Mouse (Mus musculus) thymus, postnatal 4 days (tissue): ENCODE measurements around the gene Fcer2a.

ENCODE experiments used
- DNase-seq: peaks from one replicate; pipeline ENCODE4 v3.0.0; 2021

Fcer2a gene

DNA sequence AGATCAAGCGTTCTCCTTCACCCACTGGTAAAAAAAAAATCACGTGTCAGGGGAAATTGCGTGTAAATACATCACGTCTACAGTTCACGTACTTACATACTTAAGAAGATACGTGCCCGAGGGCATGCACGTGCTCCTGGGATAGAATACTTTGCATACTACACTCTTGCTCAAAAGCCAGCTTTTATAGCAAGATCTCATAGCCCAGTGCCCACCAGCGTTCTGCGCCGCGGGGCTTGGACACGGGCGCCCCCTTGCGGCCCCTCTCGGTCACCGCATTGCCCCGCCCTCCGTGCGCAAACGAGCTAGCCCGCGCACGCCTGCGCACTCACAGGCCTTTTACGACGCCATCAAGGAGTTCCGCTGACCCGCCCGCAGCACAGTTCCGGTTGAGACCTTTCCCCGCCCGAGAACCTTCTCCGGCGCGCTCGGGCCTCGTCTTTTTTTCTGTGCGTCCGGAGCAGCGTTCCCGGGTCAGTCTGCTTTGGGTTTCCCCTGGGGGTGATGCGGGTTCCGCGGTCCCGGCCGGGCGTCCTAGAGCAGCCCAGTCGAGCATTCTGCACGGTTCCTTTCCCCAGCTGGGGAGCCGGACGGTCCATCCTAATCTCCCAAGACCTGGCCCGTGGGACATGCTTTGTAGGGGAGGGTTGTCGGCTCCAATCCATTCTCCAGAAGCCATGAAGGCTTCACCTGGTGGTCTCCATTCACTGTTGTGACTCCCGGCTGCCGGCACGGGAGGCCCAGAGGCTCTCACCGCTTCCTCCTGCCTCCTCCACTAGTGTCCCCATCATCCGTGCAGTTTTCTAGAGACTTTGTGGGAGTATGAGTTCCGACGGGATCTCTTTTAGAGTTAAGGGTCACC is 17.6 kb downstream of the Fcer2a start, which contains the start of gene Trappc5:
Gene Trappc5 (plus strand): TSS at position 169 of the 862 bp plus-strand sequence.
- peak; percentile 96 for DNase-seq

DNA sequence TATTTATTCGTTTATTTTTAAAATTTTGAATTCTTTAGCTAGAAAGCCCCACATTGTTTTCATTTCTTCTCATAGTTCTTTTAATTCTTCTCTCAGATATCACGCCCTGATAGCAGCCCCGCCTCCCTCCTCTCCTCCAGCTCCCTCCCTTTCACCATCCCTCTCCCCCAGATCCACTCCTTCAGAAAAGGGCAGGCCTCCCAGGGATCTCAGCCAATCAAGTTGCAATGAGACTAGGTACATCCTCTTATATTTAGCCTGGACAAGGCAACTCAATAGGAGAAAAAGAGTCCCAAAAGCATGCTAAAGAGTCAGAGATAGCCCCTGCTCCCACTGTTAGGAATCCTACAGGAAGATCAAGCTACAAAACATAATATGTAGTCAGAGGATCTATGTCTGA is 19.3 kb downstream of the Fcer2a start:
- DNase-seq = no peak

DNA sequence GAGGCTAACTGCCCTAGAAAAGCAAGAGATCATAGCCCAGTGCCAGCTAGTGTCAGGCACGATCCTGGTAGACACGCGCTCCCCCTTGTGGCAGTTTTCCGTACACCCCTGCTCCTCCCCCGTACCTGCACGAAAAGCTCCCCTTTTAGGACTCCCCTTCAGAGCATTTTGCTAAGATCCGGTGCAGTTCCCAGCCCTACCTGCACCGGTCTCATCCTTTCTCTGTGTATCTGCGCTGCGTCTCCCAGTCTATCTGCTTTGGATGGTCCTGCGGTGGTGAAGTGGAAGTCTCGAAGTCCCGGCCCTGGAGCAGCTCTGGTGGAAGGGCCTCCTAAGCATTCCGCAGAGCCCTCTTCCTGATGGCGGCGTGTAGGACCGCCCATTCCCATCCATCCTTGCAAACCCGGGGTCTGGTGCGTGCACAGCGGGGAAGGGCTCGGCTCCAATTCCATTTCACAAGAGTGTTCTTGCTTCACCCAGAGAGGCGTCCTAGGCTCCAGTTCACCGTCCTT is 21.9 kb downstream of the Fcer2a start, which contains the start of gene Fcor:
Gene Fcor (minus strand): TSS at position 383 of the 512 bp plus-strand sequence.
- DNase-seq = peak; percentile 96

DNA sequence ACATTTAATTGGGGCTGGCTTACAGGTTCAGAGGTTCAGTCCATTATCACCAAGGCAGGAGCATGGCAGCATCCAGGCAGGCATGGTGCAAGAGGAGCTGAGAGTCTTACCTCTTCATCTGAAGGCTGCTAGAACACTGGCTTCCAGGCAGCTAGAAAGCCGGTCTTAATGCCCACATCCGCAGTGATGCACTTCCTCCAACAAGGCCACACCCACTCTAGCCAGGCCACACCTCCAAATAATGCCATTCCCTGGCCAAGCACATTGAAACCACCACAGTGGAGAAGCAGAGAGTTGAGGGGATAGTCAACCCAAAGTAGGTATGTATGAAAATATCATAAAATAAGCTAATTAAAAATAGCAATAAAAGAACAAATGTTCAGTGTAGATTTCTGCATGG is 23.6 kb downstream of the Fcer2a start:
- DNase-seq = no peak

DNA sequence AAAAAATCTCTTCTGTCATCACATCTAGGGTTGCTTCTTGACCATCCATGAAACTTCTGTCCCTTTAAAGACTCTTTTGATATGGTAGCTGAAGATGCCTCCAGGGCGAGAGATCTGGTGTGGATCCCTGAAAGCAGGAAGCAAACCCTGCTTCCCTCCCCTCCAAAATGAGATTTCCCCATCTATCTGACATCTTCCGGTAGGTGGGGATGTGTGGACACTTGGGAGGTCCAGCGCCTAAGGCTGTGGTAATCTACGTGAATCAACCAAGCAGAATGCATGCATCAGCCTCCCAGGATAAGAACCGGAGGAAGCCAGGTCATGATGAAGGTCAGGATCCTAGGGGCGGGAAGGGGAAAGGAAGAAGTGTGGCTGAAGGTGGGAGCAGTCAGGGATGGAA is 28.5 kb downstream of the Fcer2a start, which contains the start of gene Mcemp1:
Gene Mcemp1 (plus strand): TSS at position 248 of the 400 bp plus-strand sequence.
- DNase-seq = no peak

DNA sequence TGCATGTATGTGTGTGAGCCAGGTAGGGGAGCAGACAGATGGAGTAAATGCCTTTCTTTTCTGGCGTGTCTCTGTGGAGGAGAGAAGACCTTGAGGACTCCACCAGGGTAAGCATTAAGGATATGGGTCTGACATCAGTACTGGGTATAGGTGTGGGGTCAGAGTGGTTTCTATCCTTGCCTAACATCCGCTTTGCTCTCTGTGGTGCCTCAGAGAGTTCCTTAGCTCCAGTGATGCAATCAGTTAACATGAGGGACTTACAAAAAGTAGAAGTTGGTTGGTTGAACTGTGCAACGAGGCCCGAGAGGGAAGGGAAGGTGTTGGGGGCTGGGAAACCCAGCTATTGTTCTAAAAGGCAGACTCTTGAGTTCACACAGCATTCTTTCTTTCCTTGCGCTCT is 29.6 kb downstream of the Fcer2a start:
- DNase-seq = no peak

DNA sequence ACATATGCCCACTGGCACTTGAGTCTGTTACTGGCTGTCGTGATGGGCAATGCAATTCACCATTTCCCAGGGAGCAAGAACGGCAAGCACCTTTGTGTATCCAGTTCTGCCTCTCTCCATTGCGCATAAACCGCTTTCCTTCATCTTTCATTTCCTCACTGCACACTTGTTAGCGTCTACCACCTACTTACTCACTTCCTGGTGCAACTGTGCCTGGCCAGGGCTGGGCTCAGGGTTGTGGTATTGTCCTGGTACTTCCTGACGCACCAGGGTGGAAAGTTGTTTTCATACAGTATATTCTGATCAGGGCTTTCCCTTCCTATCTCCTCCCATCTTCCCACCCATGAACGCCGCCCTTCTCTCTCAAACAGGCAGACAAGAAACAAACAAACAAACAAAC is 33.1 kb downstream of the Fcer2a start:
- no peak for DNase-seq

DNA sequence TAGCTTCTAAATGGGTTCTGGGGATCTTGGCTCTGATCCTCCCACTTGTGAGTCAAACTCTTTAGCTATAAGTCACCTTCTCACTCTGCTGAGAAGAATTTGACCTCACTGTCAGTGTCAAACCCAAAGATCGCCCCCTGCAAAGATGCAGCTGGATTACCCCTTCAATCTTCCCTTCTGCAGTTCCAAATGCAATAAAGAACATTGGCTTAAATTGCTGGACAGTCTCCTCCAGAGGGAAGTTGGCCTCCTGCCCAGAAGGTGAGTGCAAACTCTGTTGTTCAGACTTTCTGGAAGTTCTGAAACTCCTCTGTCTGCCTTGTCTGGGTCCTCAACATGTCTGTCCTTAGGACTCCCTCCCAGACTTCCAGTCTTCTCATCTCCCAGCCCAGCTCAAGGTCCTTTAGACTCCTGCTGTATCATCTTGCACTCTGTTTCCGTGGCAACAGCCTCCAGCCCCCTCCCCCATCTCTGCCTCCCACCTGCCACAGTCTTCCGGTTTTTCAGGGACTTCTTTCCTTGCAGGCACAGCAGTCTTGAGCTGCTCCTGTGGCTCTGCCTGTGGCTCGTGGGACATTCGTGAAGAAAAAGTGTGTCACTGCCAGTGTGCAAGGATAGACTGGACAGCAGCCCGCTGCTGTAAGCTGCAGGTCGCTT is 37.1 kb downstream of the Fcer2a start:
- no peak for DNase-seq

DNA sequence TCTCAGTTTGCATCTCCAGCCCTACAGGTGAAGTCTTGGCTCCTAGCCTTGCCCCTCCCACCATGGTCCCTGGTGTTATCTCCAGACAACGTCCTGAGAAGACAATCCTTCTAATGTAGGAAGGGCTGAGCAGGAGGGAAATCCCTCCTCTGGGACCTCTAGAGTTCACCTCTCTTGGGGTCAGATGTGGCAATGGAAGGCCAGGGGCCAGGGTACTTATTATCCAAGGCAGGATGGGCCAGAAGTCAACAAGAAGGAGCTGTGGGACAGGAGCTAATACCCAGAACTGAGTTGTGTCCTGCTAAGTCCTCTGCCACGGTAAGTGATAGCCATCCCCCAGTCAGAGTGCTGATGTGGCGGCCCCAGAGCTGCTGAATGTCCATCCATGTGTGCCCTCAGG is 38.4 kb downstream of the Fcer2a start, which contains the start of gene Retn:
Gene Retn (plus strand): TSS at position 245 of the 400 bp plus-strand sequence.
- no peak for DNase-seq

DNA sequence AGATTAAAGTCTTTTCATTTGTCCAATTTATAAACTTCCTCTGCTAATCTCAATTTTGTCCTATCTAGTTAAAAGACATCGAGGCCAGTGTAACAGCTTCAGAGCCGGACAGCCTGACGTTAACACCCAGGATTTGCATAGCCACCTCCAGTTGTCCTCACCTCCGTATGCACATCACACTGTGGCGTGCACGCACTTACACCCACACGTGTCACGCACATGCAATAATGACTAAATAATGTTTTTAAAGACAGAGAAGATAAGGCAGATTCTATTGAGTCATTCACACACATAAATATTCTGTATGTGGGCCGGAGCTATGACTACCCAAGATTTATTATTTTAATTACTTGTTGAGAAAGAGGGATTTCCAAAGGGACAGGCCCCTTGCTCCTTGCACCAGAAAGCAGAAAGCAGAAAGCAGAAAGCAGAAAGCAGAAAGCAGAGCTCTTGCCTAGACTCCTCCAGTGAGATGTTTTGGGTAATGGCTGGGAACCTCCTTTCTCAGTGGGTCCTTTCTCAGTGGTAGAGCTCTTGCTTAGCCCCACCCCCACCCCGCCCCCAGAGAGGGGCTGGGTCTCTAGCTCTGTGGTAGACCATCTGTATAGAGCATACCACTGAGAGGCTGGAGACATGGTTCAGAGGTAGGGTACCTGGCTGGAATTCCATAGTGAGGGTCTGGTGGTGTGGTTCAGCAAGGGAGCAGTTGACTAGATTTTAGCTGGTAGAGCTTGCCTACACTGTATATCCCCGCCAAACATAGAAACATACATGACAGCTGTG is 39.1 kb downstream of the Fcer2a start:
- DNase-seq = no peak

DNA sequence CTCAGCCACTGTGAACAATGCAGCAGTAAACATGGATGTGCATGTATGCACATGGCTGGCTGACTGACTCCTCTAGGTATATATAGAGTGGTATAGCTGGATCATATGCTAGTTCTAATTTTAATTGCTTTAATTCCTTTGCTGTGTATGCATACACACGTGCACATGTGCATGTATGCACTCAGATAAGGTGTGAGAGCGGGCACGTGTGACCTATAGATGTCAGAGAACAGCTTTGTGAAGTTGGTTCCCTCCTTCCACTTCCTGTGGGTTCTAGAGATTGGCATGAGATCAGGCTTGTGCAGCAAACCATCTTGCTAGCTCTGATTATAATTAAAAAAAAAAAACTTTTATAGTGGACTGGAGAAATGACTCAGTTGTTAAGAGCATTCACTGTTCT is 41.1 kb downstream of the Fcer2a start:
- no peak for DNase-seq

DNA sequence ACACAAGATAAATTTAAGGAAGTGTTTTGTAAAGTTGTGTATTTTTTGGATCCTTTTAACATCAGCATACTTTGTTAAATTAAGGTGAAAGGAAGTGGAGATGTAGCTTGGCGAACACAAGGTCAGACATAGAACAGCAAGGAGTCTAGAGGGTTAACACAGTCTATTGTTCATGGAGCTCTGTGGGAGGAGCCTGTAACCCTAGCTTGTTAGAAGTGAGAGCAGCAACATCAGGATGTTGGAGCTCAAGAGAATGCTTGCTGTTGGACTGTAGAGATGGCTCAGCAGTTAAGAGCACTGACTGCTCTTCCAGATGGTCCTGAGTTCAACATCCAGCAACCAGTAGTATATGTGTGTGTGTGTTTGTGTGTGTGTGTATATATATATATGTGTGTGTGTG is 45.0 kb downstream of the Fcer2a start:
- no peak for DNase-seq

DNA sequence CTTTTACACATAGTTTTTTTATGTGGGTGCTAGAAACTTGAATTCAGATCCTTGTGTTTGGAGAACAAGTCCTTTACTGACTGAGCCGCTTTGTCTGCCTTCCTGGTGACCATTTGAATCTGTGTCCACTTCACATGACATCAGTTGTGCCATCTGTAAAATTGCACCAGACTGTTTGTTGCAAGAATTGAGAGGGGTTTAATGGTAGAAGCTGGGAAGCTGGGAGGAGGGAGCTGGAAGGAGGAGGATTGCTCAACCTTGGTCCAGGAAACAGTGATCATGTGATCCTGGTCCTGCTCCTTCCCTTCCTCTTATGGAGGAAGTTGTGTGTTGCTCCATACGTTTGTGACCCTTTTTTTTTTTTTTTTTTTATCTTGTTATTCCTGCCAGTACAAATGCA is 45.7 kb downstream of the Fcer2a start:
- DNase-seq = no peak

DNA sequence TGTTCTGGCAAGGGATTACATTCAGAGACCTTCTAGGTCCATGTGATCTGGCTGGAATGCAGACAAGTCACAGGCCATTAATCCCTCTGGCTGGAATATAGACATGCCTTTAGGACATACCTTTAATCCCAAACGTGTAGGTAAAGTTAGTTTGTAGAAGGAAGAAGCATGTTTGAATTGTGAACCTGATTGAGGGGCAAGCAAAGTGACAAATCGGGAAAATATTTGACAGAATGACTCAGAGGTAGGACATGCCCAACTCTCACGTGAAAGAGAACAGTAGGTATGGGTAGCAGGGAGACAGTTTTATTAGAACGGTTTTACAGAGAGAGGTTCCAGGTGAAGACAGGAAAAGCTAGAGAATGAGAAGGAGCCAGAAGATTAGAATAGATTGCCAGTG is 46.4 kb downstream of the Fcer2a start:
- no peak for DNase-seq

DNA sequence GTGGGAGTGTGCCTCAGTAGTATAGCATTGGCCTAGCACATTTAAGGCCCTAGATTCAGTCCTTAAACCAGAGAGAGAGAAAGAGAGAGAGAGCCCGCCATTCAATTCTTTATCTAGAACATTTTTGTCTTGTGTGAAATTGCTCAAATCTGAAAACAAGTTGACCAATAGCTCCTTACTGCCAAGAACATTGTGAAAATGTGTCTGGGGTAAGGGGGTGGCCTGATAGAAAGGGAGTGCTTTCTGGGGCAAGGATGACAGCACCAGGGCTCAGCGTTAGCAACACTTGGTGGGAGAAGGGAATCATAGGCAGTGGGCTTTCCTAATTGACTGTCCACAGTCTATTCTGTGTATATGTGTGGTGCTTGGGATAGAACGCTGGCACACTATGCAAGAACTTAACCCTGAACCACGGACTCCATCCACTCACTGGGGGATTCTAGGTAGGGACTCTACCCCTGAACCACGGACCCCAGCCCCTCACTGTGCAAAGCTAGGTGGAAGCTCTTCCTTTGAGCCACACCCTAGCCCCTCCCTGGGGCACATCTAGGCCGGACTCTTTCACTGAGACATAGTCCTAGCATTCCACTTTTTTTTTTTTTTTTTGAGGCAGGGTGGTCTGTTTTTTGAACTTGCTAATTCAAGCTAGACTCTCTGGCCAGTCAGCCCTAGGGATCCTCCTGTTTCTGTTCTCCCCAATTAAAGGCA is 47.0 kb downstream of the Fcer2a start:
- no peak for DNase-seq

DNA sequence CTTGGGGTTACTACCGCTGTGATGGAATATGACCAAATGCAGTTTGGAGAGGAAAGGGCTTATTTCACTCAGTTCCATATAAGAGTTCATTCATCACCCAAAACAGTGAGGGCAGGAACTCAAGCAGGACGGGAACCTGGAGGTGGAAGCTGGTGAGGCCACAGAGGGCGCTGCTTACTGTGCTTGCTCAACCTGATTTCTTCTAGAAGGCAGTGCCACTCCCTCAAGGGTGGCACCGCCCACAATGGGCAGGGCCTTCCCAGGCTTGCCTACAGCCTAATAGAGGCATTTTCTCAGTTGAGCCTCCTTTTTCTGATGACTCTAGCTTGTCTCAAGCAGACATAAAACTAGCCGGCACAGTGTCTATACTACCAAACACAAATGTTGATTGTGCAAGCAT is 48.2 kb downstream of the Fcer2a start:
- peak; percentile 71 for DNase-seq
